Mouse (Mus musculus): ENCODE results near the gene Cpne2. TPM values are rescaled to one million over a fixed set of nuclear protein-coding genes. Genes with fewer than 3 reads are reported as not detected.
A peak's percentile ranks its signal among the peaks of the same experiment; 100 is the strongest.

The Cpne2 gene
- polyA plus RNA-seq, 1 experiment from 2014 or later: 8.8 TPM

GRCm38 (mm10) chr8:94567159-94567849 is 34.5 kb downstream of the Cpne2 start:
- H3K27ac ChIP-seq (replicated peaks; ENCODE audit: low read depth, low read length): no peak overlapping the region
- no peak overlapping the region for H3K4me3 ChIP-seq (ENCODE audit: low read depth, low read length)
- ATAC-seq (replicated peaks; ENCODE audit: insufficient number of reproducible peaks, low FRiP score, low TSS enrichment, low read depth) (peak; percentile 82; the same call in 1 of the 2 replicates), DNase-seq (ENCODE audit: low spot score) (peak; percentile 43)
- no peak overlapping the region for H3K9ac ChIP-seq (replicated peaks; ENCODE audit: low read length)
- H3K9me3 ChIP-seq (replicated peaks; ENCODE audit: control insufficient read depth, low read length): no peaks in the 10 kb centered on the region
- H3K36me3 ChIP-seq (replicated peaks; ENCODE audit: control insufficient read depth, insufficient read depth, low read depth, low read length): no peaks in the 10 kb centered on the region
- peaks cover 2% of the 10 kb centered on the region; the same call in 1 of the 2 replicates for H3K4me1 ChIP-seq (ENCODE audit: control insufficient read depth, insufficient read depth, low read length)
- no peak overlapping the region for H3K4me2 ChIP-seq (ENCODE audit: low read depth, low read length)
- H3K27me3 ChIP-seq (ENCODE audit: control insufficient read depth, insufficient read depth, low read length): no peaks in the 10 kb centered on the region
- 72% methylated on average over 8 of the region's 8 CpGs for WGBS

GRCm38 (mm10) chr8:94568098-94568497 is 35.3 kb downstream of the Cpne2 start:
- H3K27me3 ChIP-seq (ENCODE audit: control insufficient read depth, insufficient read depth, low read length): no peaks in the 10 kb centered on the region
- no peak overlapping the region for H3K4me2 ChIP-seq (ENCODE audit: low read depth, low read length)
- no peaks in the 10 kb centered on the region for H3K36me3 ChIP-seq (replicated peaks; ENCODE audit: control insufficient read depth, insufficient read depth, low read depth, low read length)
- H3K4me3 ChIP-seq (ENCODE audit: low read depth, low read length): no peak overlapping the region
- WGBS: 83% methylated on average over 8 of the region's 8 CpGs
- no peak overlapping the region for H3K9ac ChIP-seq (replicated peaks; ENCODE audit: low read length)
- DNase-seq (ENCODE audit: low spot score) (peak; percentile 13), ATAC-seq (replicated peaks; ENCODE audit: insufficient number of reproducible peaks, low FRiP score, low TSS enrichment, low read depth) (no peak)
- H3K9me3 ChIP-seq (replicated peaks; ENCODE audit: control insufficient read depth, low read length): no peaks in the 10 kb centered on the region
- no peak overlapping the region for H3K27ac ChIP-seq (replicated peaks; ENCODE audit: low read depth, low read length)
- peaks cover 2% of the 10 kb centered on the region; the same call in 1 of the 2 replicates for H3K4me1 ChIP-seq (ENCODE audit: control insufficient read depth, insufficient read depth, low read length)

- Histone ChIP-seq H3K9me3 (replicated peaks; ENCODE audit: control insufficient read depth, low read length) (no peaks in the 10 kb centered on the region), H3K4me3 (ENCODE audit: low read depth, low read length) (no peak overlapping the region), H3K4me2 (ENCODE audit: low read depth, low read length) (no peak overlapping the region), H3K27ac (replicated peaks; ENCODE audit: low read depth, low read length) (no peak overlapping the region), H3K4me1 (ENCODE audit: control insufficient read depth, insufficient read depth, low read length) (peaks cover 2% of the 10 kb centered on the region; the same call in 1 of the 2 replicates), H3K27me3 (ENCODE audit: control insufficient read depth, insufficient read depth, low read length) (no peaks in the 10 kb centered on the region), H3K9ac (replicated peaks; ENCODE audit: low read length) (no peak overlapping the region), H3K36me3 (replicated peaks; ENCODE audit: control insufficient read depth, insufficient read depth, low read depth, low read length) (peaks cover 1% of the 10 kb centered on the region; the same call in 1 of the 2 replicates)
- 75% methylated on average over 1 of the region's 1 CpGs for WGBS
- ATAC-seq (replicated peaks; ENCODE audit: insufficient number of reproducible peaks, low FRiP score, low TSS enrichment, low read depth) (no peak), DNase-seq (ENCODE audit: low spot score) (no peak)
Measured at GRCm38 (mm10) chr8:94569419-94569818, 36.6 kb downstream of the Cpne2 start.

- no peak for DNase-seq (ENCODE audit: low spot score)
- H3K27ac ChIP-seq (replicated peaks; ENCODE audit: low read depth, low read length): no peak overlapping the region
- 73% methylated on average over 2 of the region's 2 CpGs for WGBS
- no peak for ATAC-seq (replicated peaks; ENCODE audit: insufficient number of reproducible peaks, low FRiP score, low TSS enrichment, low read depth)
- H3K4me1 ChIP-seq (ENCODE audit: control insufficient read depth, insufficient read depth, low read length): peaks cover 2% of the 10 kb centered on the region; the same call in 1 of the 2 replicates
- H3K36me3 ChIP-seq (replicated peaks; ENCODE audit: control insufficient read depth, insufficient read depth, low read depth, low read length): peaks cover 5% of the 10 kb centered on the region
- H3K4me2 ChIP-seq (ENCODE audit: low read depth, low read length): no peak overlapping the region
- H3K9me3 ChIP-seq (replicated peaks; ENCODE audit: control insufficient read depth, low read length): no peaks in the 10 kb centered on the region
- H3K9ac ChIP-seq (replicated peaks; ENCODE audit: low read length): no peak overlapping the region
- H3K27me3 ChIP-seq (ENCODE audit: control insufficient read depth, insufficient read depth, low read length): no peaks in the 10 kb centered on the region
- H3K4me3 ChIP-seq (ENCODE audit: low read depth, low read length): no peak overlapping the region
Measured at GRCm38 (mm10) chr8:94571896-94572295, 39.1 kb downstream of the Cpne2 start.

- Histone ChIP-seq H3K4me2 (ENCODE audit: low read depth, low read length) (no peak overlapping the region), H3K9ac (replicated peaks; ENCODE audit: low read length) (no peak overlapping the region), H3K4me1 (ENCODE audit: control insufficient read depth, insufficient read depth, low read length) (no peaks in the 10 kb centered on the region), H3K36me3 (replicated peaks; ENCODE audit: control insufficient read depth, insufficient read depth, low read depth, low read length) (peaks cover 5% of the 10 kb centered on the region), H3K9me3 (replicated peaks; ENCODE audit: control insufficient read depth, low read length) (no peaks in the 10 kb centered on the region), H3K27me3 (ENCODE audit: control insufficient read depth, insufficient read depth, low read length) (no peaks in the 10 kb centered on the region), H3K4me3 (ENCODE audit: low read depth, low read length) (no peak overlapping the region), H3K27ac (replicated peaks; ENCODE audit: low read depth, low read length) (no peak overlapping the region)
- ATAC-seq (replicated peaks; ENCODE audit: insufficient number of reproducible peaks, low FRiP score, low TSS enrichment, low read depth) (no peak), DNase-seq (ENCODE audit: low spot score) (no peak)
- 94% methylated on average over 16 of the region's 16 CpGs for whole genome bisulfite sequencing
Measured at GRCm38 (mm10) chr8:94574159-94574907, 41.5 kb downstream of the Cpne2 start.

GRCm38 (mm10) chr8:94575148-94575547 is 42.4 kb downstream of the Cpne2 start:
- Histone ChIP-seq H3K4me1 (ENCODE audit: control insufficient read depth, insufficient read depth, low read length) (no peaks in the 10 kb centered on the region), H3K27me3 (ENCODE audit: control insufficient read depth, insufficient read depth, low read length) (no peaks in the 10 kb centered on the region), H3K36me3 (replicated peaks; ENCODE audit: control insufficient read depth, insufficient read depth, low read depth, low read length) (peaks cover 5% of the 10 kb centered on the region), H3K4me2 (ENCODE audit: low read depth, low read length) (no peak overlapping the region), H3K27ac (replicated peaks; ENCODE audit: low read depth, low read length) (no peak overlapping the region), H3K9ac (replicated peaks; ENCODE audit: low read length) (no peak overlapping the region), H3K9me3 (replicated peaks; ENCODE audit: control insufficient read depth, low read length) (no peaks in the 10 kb centered on the region), H3K4me3 (ENCODE audit: low read depth, low read length) (no peak overlapping the region)
- DNase-seq (ENCODE audit: low spot score) (no peak), ATAC-seq (replicated peaks; ENCODE audit: insufficient number of reproducible peaks, low FRiP score, low TSS enrichment, low read depth) (no peak)
- 92% methylated on average over 4 of the region's 4 CpGs for WGBS

- Histone ChIP-seq H3K36me3 (replicated peaks; ENCODE audit: control insufficient read depth, insufficient read depth, low read depth, low read length) (no peaks in the 10 kb centered on the region; the same call in 1 of the 2 replicates), H3K4me2 (ENCODE audit: low read depth, low read length) (no peak overlapping the region), H3K4me3 (ENCODE audit: low read depth, low read length) (no peak overlapping the region), H3K9me3 (replicated peaks; ENCODE audit: control insufficient read depth, low read length) (no peaks in the 10 kb centered on the region), H3K9ac (replicated peaks; ENCODE audit: low read length) (no peak overlapping the region), H3K27me3 (ENCODE audit: control insufficient read depth, insufficient read depth, low read length) (no peaks in the 10 kb centered on the region), H3K4me1 (ENCODE audit: control insufficient read depth, insufficient read depth, low read length) (no peaks in the 10 kb centered on the region), H3K27ac (replicated peaks; ENCODE audit: low read depth, low read length) (no peak overlapping the region)
- ATAC-seq (replicated peaks; ENCODE audit: insufficient number of reproducible peaks, low FRiP score, low TSS enrichment, low read depth) (no peak), DNase-seq (ENCODE audit: low spot score) (no peak)
- WGBS: 91% methylated on average over 7 of the region's 7 CpGs
Measured at GRCm38 (mm10) chr8:94581820-94582483, 49.2 kb downstream of the Cpne2 start.
